Mouse (Mus musculus): ENCODE data around the gene Gon4l.
A peak's percentile ranks its signal among the peaks of the same experiment; 100 is the strongest.

Gon4l gene

GRCm38 (mm10) chr3:88912585-88912984 is 77.6 kb downstream of the Gon4l start:
- no peak for DNase-seq (ENCODE audit: low spot score in 2 of 2)

- peak; percentile 81 to 87 for DNase-seq (ENCODE audit: low spot score in 2 of 2)
Observed at GRCm38 (mm10) chr3:88913511-88914383, 78.7 kb downstream of the Gon4l start, which contains the start of gene Msto1. Gene Msto1 (minus strand): TSS chr3:88913999.

GRCm38 (mm10) chr3:88914384-88914810 is 79.4 kb downstream of the Gon4l start:
- DNase-seq (ENCODE audit: low spot score in 2 of 2), result no peak

- DNase-seq (ENCODE audit: low spot score in 2 of 2), result no peak
Observed at GRCm38 (mm10) chr3:88918981-88919380, 84.0 kb downstream of the Gon4l start.

- no peak for DNase-seq (ENCODE audit: low spot score in 2 of 2)
Observed at GRCm38 (mm10) chr3:88921411-88921810, 86.4 kb downstream of the Gon4l start.

GRCm38 (mm10) chr3:88923989-88924591 is 89.1 kb downstream of the Gon4l start:
- no peak for DNase-seq (ENCODE audit: low spot score in 2 of 2)

GRCm38 (mm10) chr3:88925651-88926050 is 90.6 kb downstream of the Gon4l start:
- DNase-seq (ENCODE audit: low spot score in 2 of 2), result no peak

GRCm38 (mm10) chr3:88929501-88929900 is 94.5 kb downstream of the Gon4l start:
- DNase-seq (ENCODE audit: low spot score in 2 of 2), result no peak

GRCm38 (mm10) chr3:88939071-88939470 is 104.0 kb downstream of the Gon4l start:
- no peak for DNase-seq (ENCODE audit: low spot score in 2 of 2)

GRCm38 (mm10) chr3:88939749-88940148 is 104.7 kb downstream of the Gon4l start:
- no peak for DNase-seq (ENCODE audit: low spot score in 2 of 2)

- DNase-seq (ENCODE audit: low spot score in 2 of 2), result no peak
Observed at GRCm38 (mm10) chr3:88942316-88942880, 107.4 kb downstream of the Gon4l start.

- no peak for DNase-seq (ENCODE audit: low spot score in 2 of 2)
Observed at GRCm38 (mm10) chr3:88944109-88944508, 109.1 kb downstream of the Gon4l start.

GRCm38 (mm10) chr3:88949786-88950575 is 115.0 kb downstream of the Gon4l start:
- DNase-seq (ENCODE audit: low spot score in 2 of 2), result peak; percentile 80 to 88

GRCm38 (mm10) chr3:88950576-88951326 is 115.7 kb downstream of the Gon4l start, which contains the start of the genes Ash1l and Dap3:
Gene Ash1l (plus strand): TSS chr3:88950622.
Gene Dap3 (minus strand): TSS chr3:88951181.
- peak; percentile 61 to 84 for DNase-seq (ENCODE audit: low spot score in 2 of 2)

- DNase-seq (ENCODE audit: low spot score in 2 of 2), result no peak
Observed at GRCm38 (mm10) chr3:88951327-88951800, 116.3 kb downstream of the Gon4l start.

GRCm38 (mm10) chr3:88953246-88953645 is 118.2 kb downstream of the Gon4l start:
- DNase-seq (ENCODE audit: low spot score in 2 of 2), result no peak

- DNase-seq (ENCODE audit: low spot score in 2 of 2), result no peak
Observed at GRCm38 (mm10) chr3:88953736-88954135, 118.7 kb downstream of the Gon4l start.

Measured in urinary bladder, adult 18-20 months (tissue).